Mouse (Mus musculus) midbrain, embryonic 15.5 days (tissue): ENCODE data around the gene Tmem95. TPM values are rescaled to one million over a fixed set of nuclear protein-coding genes. Genes with fewer than 3 reads are reported as not detected.
A peak's percentile ranks its signal among the peaks of the same experiment; 100 is the strongest.

ENCODE experiments used
- ATAC-seq: fragments of 200-750 bp; cut with Nextera tagmentation; replicated peaks from 2 replicates; pipeline ENCODE4 v1.8.0; 2017; ENCODE audit warnings: moderate TSS enrichment
- H3K27ac ChIP-seq: fragments of 300-500 bp; sonication (generic); 2 replicates; pipeline ENCODE4 v1.5.1; 2015; ENCODE audit warnings: mild to moderate bottlenecking, inconsistent platforms
- H3K27me3 ChIP-seq: fragments of 300-500 bp; sonication (generic); replicated peaks from 2 replicates; pipeline ENCODE4 v1.6.1; 2015; ENCODE audit warnings: inconsistent platforms
- H3K36me3 ChIP-seq: fragments of 300-500 bp; sonication (generic); replicated peaks from 2 replicates; pipeline ENCODE4 v1.6.1; 2015; ENCODE audit warnings: inconsistent platforms
- H3K4me1 ChIP-seq: fragments of 300-500 bp; sonication (generic); 2 replicates; pipeline ENCODE4 v1.6.1; 2015; ENCODE audit warnings: inconsistent platforms
- H3K4me2 ChIP-seq: fragments of 300-500 bp; sonication (generic); 2 replicates; pipeline ENCODE4 v1.6.1; 2015; ENCODE audit warnings: inconsistent platforms, mild to moderate bottlenecking, moderate library complexity
- H3K4me3 ChIP-seq: fragments of 300-500 bp; sonication (generic); 2 replicates; pipeline ENCODE4 v1.5.1; 2015; ENCODE audit warnings: mild to moderate bottlenecking, inconsistent platforms
- H3K9ac ChIP-seq: fragments of 300-500 bp; sonication (generic); 2 replicates; pipeline ENCODE4 v1.6.1; 2015; ENCODE audit warnings: mild to moderate bottlenecking, inconsistent platforms
- H3K9me3 ChIP-seq: fragments of 300-500 bp; sonication (generic); 2 replicates; pipeline ENCODE4 v1.6.1; 2016; ENCODE audit warnings: inconsistent platforms
- WGBS: fragments of 180-500 bp; shearing (Covaris S2); methylation state at CpG from one replicate; pipeline ENCODE4 v1.1.7; 2015; ENCODE audit warnings: mixed read lengths; 5-methylcytosine and 5-hydroxymethylcytosine counted together
- polyA plus RNA-seq: library from polyadenylated mRNA; unstranded; fragments of >200 nt; fragmentation: Nextera tagmentation; extraction: Ambion mirVana; gene quantifications from 2 replicates; pipeline ENCODE4 v1.2.1, GENCODE M21; 2015

Gene Tmem95
- polyA plus RNA-seq, 1 experiment from 2014 or later = not detected

DNA sequence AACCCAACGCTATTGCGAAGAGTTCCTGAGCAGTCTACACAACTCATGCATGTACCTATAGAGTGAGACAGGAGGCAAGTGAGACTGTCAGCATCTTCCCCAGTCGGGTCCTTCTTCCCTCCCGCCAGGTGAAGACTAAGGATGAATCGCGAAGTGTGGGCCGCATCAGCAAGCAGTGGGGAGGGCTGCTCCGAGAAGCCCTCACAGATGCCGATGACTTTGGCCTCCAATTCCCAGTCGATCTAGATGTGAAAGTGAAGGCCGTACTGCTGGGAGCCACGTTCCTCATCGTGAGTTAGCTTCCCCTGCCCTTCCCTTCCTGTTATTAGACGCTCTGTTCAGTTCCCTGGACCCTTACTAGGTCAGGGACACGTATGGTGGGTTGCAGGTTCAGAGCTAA lies 27.9 kb downstream of the Tmem95 start:
- H3K9ac ChIP-seq = no peak overlapping the region
- no peak overlapping the region for H3K4me3 ChIP-seq
- WGBS = 94% methylated on average over 15 of the region's 15 CpGs
- no peaks in the 10 kb centered on the region for H3K27me3 ChIP-seq
- H3K4me1 ChIP-seq = peaks cover 29% of the 10 kb centered on the region
- no peak overlapping the region for H3K4me2 ChIP-seq
- no peak for ATAC-seq
- peaks cover 13% of the 10 kb centered on the region; the same call in 1 of the 2 replicates for H3K36me3 ChIP-seq
- H3K27ac ChIP-seq = no peak overlapping the region
- H3K9me3 ChIP-seq = no peaks in the 10 kb centered on the region

- H3K9ac ChIP-seq = no peak overlapping the region
- H3K4me3 ChIP-seq = no peak overlapping the region
- no peak for ATAC-seq
- no peak overlapping the region for H3K4me2 ChIP-seq
- H3K27me3 ChIP-seq = no peaks in the 10 kb centered on the region
- WGBS = 93% methylated on average over 9 of the region's 9 CpGs
- no peak overlapping the region for H3K27ac ChIP-seq
- H3K4me1 ChIP-seq = peaks cover 29% of the 10 kb centered on the region
- H3K36me3 ChIP-seq = peaks cover 13% of the 10 kb centered on the region; the same call in 1 of the 2 replicates
- no peaks in the 10 kb centered on the region for H3K9me3 ChIP-seq
Measured at GRCm38 (mm10) chr11:69849128-69849527, 28.7 kb downstream of the Tmem95 start.

- Histone ChIP-seq H3K27me3 (no peaks in the 10 kb centered on the region), H3K4me2 (peak overlapping the region; percentile 92), H3K9ac (no peak overlapping the region), H3K36me3 (peaks cover 13% of the 10 kb centered on the region; the same call in 1 of the 2 replicates), H3K4me3 (peak overlapping the region; percentile 81; the same call in 1 of the 2 replicates), H3K4me1 (peaks cover 29% of the 10 kb centered on the region), H3K9me3 (no peaks in the 10 kb centered on the region), H3K27ac (no peak overlapping the region)
- 98% methylated on average over 6 of the region's 6 CpGs for WGBS
- no peak for ATAC-seq
Measured at GRCm38 (mm10) chr11:69848021-69848420, 29.8 kb downstream of the Tmem95 start.

DNA sequence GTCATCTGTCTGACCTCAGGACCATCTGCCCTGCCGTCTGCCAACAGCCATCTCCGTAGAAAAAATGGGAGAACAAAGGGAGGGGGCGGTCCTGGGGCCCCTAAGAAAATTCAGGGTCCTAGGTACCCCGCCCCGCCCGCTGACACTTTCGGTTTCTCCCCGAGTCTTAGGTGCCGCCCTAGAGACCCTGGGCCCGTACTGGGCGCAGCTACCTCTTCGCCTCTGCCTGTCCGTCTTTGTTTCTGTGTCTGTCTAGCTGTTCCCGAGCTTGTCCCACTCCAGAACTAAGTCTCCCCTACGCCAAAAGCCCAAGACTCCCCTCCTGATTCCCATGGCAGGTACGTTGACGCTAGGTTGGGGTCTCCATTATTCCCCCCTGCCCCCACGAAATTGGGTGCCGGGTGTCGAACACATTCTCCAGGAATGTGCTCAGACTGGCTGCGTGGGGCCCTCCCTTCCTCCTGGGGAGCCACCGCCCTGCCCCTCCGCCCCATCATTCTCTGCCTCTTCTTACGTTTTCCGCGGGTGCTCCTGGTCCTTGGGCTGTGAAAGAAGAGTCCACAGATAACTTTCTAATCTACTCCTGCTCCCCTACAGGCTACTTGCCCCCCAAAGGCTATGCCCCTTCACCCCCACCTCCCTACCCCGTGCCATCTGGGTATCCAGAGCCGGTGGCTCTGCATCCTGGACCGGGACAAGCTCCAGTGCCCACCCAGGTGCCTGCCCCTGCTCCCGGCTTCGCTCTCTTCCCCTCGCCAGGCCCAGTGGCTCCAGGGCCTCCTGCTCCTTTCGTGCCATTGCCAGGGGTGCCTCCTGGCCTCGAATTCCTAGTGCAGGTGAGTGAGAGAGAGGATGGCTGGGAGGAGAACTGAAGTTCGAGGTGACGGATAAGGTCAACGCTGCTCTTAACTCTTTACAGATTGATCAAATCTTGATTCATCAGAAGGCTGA lies 30.8 kb downstream of the Tmem95 start:
- WGBS = 13% methylated on average over 37 of the region's 37 CpGs
- H3K9me3 ChIP-seq = no peaks in the 10 kb centered on the region
- ATAC-seq = peak; percentile 68
- peaks cover 29% of the 10 kb centered on the region for H3K4me1 ChIP-seq
- H3K27me3 ChIP-seq = no peaks in the 10 kb centered on the region
- H3K36me3 ChIP-seq = peaks cover 13% of the 10 kb centered on the region; the same call in 1 of the 2 replicates
- H3K9ac ChIP-seq = peak overlapping the region; percentile 95
- peak overlapping the region; percentile 92 for H3K4me2 ChIP-seq
- H3K4me3 ChIP-seq = peak overlapping the region; percentile 81
- peak overlapping the region; percentile 97 for H3K27ac ChIP-seq

DNA sequence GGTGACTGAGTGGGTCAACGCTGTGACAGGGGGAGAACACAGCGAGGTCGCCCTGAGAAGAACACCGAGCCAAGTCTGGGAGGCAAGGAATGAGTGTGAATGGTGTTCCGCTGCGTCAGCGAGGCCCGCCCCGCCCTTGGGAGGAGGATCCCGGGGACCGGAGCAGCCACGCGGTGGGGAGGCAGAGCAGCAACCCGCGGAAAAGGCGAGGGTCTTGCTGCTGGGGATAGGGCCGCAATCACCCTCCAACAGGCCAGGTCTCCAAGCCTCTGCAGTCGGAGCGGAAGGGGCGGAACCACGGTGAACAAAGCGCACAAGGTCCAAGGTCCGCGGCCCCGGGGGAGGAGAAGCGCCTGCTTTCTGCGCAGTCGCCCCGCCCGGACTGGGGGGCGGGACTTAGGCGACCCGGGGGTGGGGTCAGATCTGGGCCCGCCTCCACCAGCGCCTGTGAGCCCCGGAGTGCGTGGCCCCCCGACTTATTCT lies 31.6 kb downstream of the Tmem95 start, which contains the start of gene Plscr3:
Gene Plscr3 (plus strand): TSS at position 179 of the 483 bp plus-strand sequence.
- Histone ChIP-seq H3K27ac (peak within 1 kb of the TSS; percentile 97), H3K9me3 (no peaks in the 10 kb centered on the region), H3K27me3 (no peaks in the 10 kb centered on the region), H3K4me1 (peaks cover 29% of the 10 kb centered on the region), H3K4me3 (peak within 1 kb of the TSS; percentile 81), H3K36me3 (peaks cover 8% of the 10 kb centered on the region; the same call in 1 of the 2 replicates), H3K9ac (peak within 1 kb of the TSS; percentile 95), H3K4me2 (peak within 1 kb of the TSS; percentile 92)
- ATAC-seq = peak; percentile 93
- under 1% methylated on average over 36 of the region's 38 CpGs for WGBS

- H3K4me3 ChIP-seq = peak overlapping the region; percentile 89
- WGBS = 2% methylated on average over 7 of the region's 7 CpGs
- no peaks in the 10 kb centered on the region; the same call in 1 of the 2 replicates for H3K36me3 ChIP-seq
- H3K4me2 ChIP-seq = peak overlapping the region; percentile 96
- H3K27ac ChIP-seq = peak overlapping the region; percentile 97
- ATAC-seq = 0 out of 2 replicates have a peak, but pooled peaks have one; percentile 1
- H3K9ac ChIP-seq = peak overlapping the region; percentile 66
- no peaks in the 10 kb centered on the region for H3K9me3 ChIP-seq
- no peaks in the 10 kb centered on the region for H3K27me3 ChIP-seq
- H3K4me1 ChIP-seq = peaks cover 36% of the 10 kb centered on the region
Measured at GRCm38 (mm10) chr11:69838714-69839104, 39.1 kb downstream of the Tmem95 start.

DNA sequence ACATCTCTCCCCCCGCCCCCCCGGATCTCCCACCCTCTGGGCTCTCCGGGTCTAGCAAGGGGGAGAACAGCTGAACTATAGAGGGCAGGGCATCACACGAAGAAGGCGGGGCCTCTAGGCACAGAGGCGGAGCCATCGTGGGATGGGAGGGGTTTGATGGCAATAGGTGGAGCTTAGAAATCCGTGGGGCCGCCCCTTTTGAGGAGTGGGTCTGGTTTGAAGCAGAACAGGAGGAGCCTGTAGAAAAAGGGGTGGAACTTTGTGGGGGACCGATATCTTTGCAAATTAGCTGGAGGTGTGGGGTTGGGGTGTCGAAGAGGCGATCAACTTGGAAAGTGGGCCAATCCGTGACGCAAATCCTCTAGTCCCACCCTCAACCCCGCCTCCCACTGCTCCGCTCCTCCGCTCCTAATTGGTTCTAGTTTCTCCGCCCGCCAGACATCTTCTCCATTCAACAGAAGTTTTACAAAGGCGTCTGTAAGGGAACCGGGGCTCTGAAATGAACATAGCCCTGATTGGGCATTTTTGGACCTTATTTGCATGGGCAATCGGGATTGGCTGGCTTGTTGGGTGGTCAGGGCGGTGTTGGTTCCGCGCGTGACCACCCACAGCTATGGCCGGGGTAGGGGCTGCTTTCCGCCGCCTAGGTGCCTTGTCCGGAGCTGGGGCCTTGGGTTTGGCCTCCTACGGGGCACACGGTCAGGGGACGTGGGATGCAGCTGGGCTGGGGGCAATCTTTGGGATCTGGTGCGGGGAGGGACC lies 39.7 kb downstream of the Tmem95 start, which contains the start of gene Tmem256:
Gene Tmem256 (plus strand): TSS at position 563 of the 762 bp plus-strand sequence.
- WGBS = under 1% methylated on average over 34 of the region's 34 CpGs
- Histone ChIP-seq H3K27ac (peak within 1 kb of the TSS; percentile 97), H3K4me1 (peaks cover 40% of the 10 kb centered on the region), H3K9ac (peak within 1 kb of the TSS; percentile 98), H3K4me2 (peak within 1 kb of the TSS; percentile 96), H3K36me3 (no peaks in the 10 kb centered on the region; the same call in 1 of the 2 replicates), H3K4me3 (peak within 1 kb of the TSS; percentile 89), H3K9me3 (no peaks in the 10 kb centered on the region), H3K27me3 (no peaks in the 10 kb centered on the region)
- peak; percentile 92 for ATAC-seq

DNA sequence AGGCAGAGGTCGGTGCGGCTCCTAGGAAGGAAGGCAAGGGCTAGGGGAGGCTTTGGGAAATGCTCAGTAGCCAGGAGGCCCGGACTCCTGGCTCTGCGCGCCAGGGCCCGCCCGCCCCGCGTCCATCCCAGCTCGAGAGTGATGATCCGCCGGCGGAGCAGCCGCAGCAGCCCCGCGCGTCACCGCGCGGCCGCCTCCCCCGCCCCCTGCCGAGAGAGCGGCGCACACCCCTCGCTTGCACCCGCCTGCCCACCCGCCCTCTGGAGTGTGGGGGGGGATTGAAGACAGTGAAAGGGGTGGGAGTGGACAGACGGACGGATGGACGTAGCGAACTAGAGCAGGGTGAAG lies 40.2 kb downstream of the Tmem95 start, which contains the start of gene Nlgn2:
Gene Nlgn2 (minus strand): TSS at position 181 of the 348 bp plus-strand sequence.
- ATAC-seq = peak; percentile 82

DNA sequence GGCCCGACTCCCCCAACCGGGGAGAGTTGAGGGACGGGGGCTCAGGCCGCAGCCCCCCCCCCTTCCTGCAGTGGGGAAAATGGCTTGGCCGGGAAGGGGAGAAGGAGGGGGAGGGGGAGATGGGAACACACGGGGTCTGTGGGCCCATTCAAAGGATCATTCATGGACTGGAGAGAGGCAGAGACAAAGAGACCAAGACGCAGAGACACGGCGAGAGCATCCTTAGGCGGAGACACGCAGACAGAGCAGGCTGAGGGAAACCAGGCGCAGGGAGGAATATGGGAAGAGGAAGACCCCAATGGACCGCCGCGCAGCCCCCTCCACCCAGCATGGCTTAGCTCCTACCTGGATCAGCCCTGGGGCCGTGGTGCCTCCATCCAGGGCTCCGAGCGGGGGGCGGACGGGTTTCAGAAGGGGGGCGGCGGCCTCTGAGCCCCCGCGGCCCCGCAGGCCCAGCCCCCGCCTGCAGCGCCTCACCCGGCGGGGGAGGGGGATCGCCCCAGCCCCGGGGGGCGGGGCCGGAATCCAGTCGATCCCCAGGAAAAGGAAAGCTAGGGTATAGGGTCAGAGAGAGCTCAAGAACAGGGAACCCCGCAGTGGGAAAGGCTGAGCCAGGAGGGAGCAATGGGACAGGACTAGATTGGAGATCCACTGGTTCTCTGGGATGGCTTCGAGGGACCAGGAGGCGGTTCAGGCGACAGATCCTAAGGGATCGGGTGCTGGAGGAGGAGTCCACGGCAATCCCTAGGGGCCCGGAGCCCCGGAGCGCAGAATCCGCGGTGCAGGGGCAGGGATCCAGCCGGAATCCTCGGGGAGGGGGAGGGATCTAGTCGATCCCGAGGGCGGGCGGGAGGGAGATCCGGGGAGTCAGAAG lies 40.9 kb downstream of the Tmem95 start:
- Histone ChIP-seq H3K36me3 (peaks cover 3% of the 10 kb centered on the region; the same call in 1 of the 2 replicates), H3K9me3 (no peaks in the 10 kb centered on the region), H3K4me3 (peak overlapping the region; percentile 89), H3K27ac (peak overlapping the region; percentile 97), H3K4me2 (peak overlapping the region; percentile 96), H3K4me1 (peaks cover 46% of the 10 kb centered on the region), H3K9ac (peak overlapping the region; percentile 98), H3K27me3 (no peaks in the 10 kb centered on the region)
- ATAC-seq = peak; percentile 7
- under 1% methylated on average over 51 of the region's 52 CpGs for WGBS

More for the DNA sequence above, 40.2 kb downstream of the Tmem95 start, which contains the start of gene Nlgn2:
- H3K9me3 ChIP-seq = no peaks in the 10 kb centered on the region
- H3K4me2 ChIP-seq = peak within 1 kb of the TSS; percentile 96
- H3K4me1 ChIP-seq = peaks cover 43% of the 10 kb centered on the region
- H3K36me3 ChIP-seq = no peaks in the 10 kb centered on the region; the same call in 1 of the 2 replicates
- 0% methylated on average over 29 of the region's 32 CpGs for WGBS
- peak within 1 kb of the TSS; percentile 97 for H3K27ac ChIP-seq
- no peaks in the 10 kb centered on the region for H3K27me3 ChIP-seq
- H3K4me3 ChIP-seq = peak within 1 kb of the TSS; percentile 89
- peak within 1 kb of the TSS; percentile 98 for H3K9ac ChIP-seq

- peak overlapping the region; percentile 96 for H3K4me2 ChIP-seq
- H3K27me3 ChIP-seq = no peaks in the 10 kb centered on the region
- H3K9ac ChIP-seq = peak overlapping the region; percentile 98
- peaks cover 46% of the 10 kb centered on the region for H3K4me1 ChIP-seq
- peak overlapping the region; percentile 97 for H3K27ac ChIP-seq
- H3K9me3 ChIP-seq = no peaks in the 10 kb centered on the region
- peaks cover 3% of the 10 kb centered on the region; the same call in 1 of the 2 replicates for H3K36me3 ChIP-seq
- peak overlapping the region; percentile 89 for H3K4me3 ChIP-seq
- ATAC-seq = no peak
- WGBS = 2% methylated on average over 4 of the region's 4 CpGs
Measured at GRCm38 (mm10) chr11:69835966-69836335, 41.9 kb downstream of the Tmem95 start.
